Mouse (Mus musculus): Measurements from ENCODE around the gene Spock2. TPM values are rescaled to one million over a fixed set of nuclear protein-coding genes. Genes with fewer than 3 reads are reported as not detected.

Spock2 gene
- 4.9 and 6.6 TPM in 2 replicates for polyA plus RNA-seq (2012; rRNA removed)

GRCm38 (mm10) chr10:60106146-60106530, at the start of gene Spock2:
Gene Spock2, plus strand, starts transcription at chr10:60106219.

Other genes starting within 250 kb of the Spock2 start
- gene Dnajb12, start 226.7 kb upstream of the Spock2 start, polyA plus RNA-seq (2012; rRNA removed) = 52.7 and 59.7 TPM in 2 replicates
- gene Ddit4, start 154.4 kb upstream of the Spock2 start, polyA plus RNA-seq (2012; rRNA removed) = 113 and 131 TPM in 2 replicates
- 13.5 and 18.7 TPM in 2 replicates for gene Ascc1, start 103.4 kb upstream of the Spock2 start, polyA plus RNA-seq (2012; rRNA removed)
- 63.8 and 64.9 TPM in 2 replicates for gene Anapc16, start 103.1 kb upstream of the Spock2 start, polyA plus RNA-seq (2012; rRNA removed)
- 1.7 and 1.9 TPM in 2 replicates for gene Chst3, start 113.0 kb downstream of the Spock2 start, polyA plus RNA-seq (2012; rRNA removed)
- 796 and 837 TPM in 2 replicates for gene Psap, start 171.4 kb downstream of the Spock2 start, polyA plus RNA-seq (2012; rRNA removed)
- gene Vsir, start 240.6 kb downstream of the Spock2 start, polyA plus RNA-seq (2012; rRNA removed) = 31.4 and 33.4 TPM in 2 replicates